Mouse (Mus musculus): ENCODE measurements around the gene Rpl29.

- TF ChIP-seq CTCF (IDR thresholded peaks at IDR 0.05; ENCODE audit: extremely low read depth, insufficient read depth, low read length) = no peak
- TF ChIP-seq POLR2A (IDR thresholded peaks at IDR 0.05; ENCODE audit: extremely low read depth, insufficient read depth, low read length) = no peak
Observed at GRCm38 (mm10) chr9:106420608-106421007, 8.6 kb upstream of the Rpl29 start.
